Mouse (Mus musculus): ENCODE data around the gene Map3k14.

DNA sequence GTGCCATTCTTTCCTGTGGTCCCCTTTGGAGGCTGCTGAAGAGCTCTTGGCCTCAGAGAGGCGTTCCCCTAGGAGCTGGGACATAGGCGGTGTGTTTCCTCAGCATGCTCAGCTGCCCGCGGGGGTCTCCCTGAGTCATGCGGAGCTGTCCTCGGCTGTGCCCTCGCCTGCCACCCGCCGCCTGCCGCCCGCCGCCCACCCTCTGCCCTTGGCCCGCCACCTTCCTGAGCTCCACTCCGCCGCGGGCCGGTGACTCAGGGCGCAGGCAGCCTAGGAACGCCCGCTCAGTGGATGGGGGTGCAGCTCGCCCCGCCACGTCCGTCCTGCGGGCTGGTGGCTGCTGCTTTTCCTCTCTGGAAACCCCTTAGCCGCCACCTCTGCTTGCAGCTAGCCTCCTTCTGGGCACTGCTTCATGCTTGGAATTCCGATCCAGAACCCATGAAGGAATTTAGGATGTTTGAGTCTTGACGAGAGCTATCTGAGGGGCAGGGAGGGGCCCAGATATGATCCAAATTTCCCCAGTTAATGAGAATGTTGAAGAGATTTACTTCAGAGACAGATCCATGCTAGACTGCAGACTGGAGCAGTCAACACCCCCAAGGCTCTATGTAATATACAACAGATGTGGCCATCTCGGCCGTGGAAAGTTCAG, 44.8 kb upstream of the Map3k14 start:
- TF ChIP-seq POLR2A (IDR thresholded peaks at IDR 0.05; ENCODE audit: extremely low read depth, insufficient read depth, low read length) (no peak), CTCF (IDR thresholded peaks at IDR 0.05; ENCODE audit: low read depth, low read length) (no peak)

All from liver, adult 2 months (tissue).